Mouse (Mus musculus) right cerebral cortex, postnatal 25 days (tissue): Measurements from ENCODE around the gene Brd2.
"Not testable (repeated sequence)": the region's sequence is repeated elsewhere in the genome, so short reads cannot be mapped to it uniquely, and the experiment has no call there.

ENCODE experiments used
- DNase-seq: peaks from one replicate; pipeline ENCODE4 v3.0.0; 2022

Gene Brd2

DNA sequence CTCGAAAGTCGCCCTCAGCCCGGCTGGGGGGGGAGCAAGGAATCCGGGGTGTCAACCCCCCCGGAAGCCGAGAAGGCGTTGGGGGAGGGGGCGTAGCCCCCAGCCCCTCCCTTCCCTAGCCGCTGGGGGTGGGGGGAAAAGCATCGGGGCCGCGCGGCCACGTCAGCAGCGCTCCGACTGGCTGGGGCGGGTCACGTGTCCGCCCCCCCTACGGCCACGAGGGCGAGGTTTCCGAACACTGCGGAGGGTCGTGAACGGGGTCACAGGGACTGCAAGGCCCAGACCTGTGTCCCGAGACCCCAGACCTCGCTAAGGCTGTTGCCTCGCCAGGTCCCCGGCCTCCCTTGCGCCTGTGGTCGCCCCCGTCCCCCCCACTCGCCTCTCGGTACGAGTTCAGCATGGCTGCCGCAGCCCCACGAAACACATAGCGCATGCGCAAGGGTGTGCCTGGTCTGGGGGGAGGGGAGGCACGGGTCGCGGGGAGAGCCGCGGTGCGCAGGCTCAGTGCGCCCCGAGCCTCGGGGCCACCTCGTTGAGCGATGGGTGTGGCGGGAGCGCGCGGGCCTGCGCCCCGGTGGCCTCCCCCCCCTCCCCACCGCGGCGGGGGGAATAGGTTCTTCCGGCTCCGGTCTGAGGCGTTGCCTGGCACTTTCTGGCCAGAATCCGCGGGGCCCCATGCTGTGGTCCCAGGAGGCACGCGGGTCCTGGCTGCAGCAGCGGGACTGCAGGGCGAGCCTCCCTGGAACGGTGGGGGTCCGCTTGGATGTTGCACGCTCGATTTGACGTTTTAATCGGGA lies at the start of gene Brd2:
Gene Brd2, minus strand, starts transcription at position 447 of the 797 bp plus-strand sequence.
- peak; percentile 98 for DNase-seq

- peak; percentile 52 for DNase-seq
Observed at GRCm38 (mm10) chr17:34170877-34171498, 48.6 kb upstream of the Brd2 start.

- DNase-seq = no peak
Observed at GRCm38 (mm10) chr17:34170487-34170876, 48.0 kb upstream of the Brd2 start.

DNA sequence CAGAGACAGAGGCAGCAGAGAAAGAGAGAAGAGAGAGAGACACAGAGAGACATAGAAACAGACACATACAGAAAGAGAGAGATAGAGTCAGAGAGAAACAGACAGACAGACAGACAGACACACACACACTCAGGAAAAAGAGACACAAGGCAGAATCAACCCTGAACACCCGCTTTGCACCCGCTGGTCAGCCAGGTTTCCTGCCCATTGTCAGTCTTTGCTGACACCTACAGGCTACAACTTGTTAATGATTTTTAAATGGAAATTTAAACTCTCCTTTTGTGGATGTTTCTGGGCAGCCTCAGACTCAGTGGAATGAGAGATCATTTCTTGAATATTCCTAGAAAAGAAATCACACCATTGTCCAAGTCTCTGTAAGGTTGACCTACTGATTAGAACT lies 46.8 kb upstream of the Brd2 start:
- no peak for DNase-seq

DNA sequence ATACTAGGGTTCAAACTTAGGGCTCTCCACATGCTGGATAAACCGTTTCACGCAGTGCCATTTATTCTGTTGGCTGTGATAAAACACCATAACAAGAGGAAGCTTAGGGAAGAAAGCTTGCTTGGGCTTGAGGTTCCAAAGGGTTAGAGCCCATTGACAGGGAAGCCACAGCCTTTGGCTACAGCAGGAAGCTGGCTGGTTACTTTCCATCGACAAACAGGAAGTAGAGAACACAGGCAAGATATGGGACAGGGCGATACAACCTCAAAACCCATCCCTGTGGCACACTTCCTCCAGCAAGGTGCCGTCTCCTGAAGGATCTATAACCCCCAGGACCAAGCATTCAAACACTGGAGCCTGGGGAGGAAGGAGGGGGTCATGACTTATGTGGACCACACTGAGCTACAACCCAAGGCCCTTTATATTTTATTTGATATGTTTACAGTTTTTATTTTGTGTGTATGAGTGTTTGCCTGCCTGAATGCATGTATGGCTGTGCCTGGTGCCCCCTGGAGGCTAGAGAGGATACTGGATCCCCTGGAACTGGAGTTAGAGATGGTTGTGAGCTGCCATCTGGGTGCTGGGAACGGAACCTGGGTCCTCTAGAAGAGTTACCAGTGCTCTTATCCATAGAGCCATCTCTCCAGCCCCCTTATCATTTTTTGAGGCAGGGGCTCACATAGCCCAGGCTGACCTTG lies 42.7 kb upstream of the Brd2 start:
- DNase-seq = no peak

GRCm38 (mm10) chr17:34164202-34164895 lies 41.9 kb upstream of the Brd2 start:
- no peak for DNase-seq

- DNase-seq = no peak
Observed at GRCm38 (mm10) chr17:34155534-34155933, 33.1 kb upstream of the Brd2 start.

GRCm38 (mm10) chr17:34152923-34153322 lies 30.5 kb upstream of the Brd2 start, which contains the start of gene H2-DMb1:
TSS of gene H2-DMb1 (plus strand) at chr17:34153072.
- no peak for DNase-seq

- DNase-seq = no peak
Observed at GRCm38 (mm10) chr17:34144960-34145371, 22.5 kb upstream of the Brd2 start.

DNA sequence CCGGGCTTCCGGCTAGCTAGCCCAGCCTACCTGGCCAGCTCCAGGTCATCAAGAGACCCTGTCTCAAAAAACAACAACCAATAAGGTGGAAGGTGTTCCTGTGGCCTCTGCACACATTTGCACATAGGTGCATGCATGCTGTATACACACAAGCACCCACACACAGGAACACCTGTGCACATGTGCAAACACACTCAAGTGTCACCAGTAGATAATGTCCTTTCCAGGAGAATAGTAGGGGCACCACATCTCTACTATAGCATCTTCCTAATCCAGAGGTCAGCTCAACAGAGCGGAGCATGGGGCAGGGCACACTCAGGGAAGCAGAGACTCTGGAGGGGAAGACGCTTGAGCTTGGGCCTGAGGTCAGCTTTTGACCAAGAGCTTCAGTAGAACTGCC lies 21.8 kb upstream of the Brd2 start:
- not testable (repeated sequence) for DNase-seq

GRCm38 (mm10) chr17:34143461-34143860 lies 21.0 kb upstream of the Brd2 start:
- no peak for DNase-seq

DNA sequence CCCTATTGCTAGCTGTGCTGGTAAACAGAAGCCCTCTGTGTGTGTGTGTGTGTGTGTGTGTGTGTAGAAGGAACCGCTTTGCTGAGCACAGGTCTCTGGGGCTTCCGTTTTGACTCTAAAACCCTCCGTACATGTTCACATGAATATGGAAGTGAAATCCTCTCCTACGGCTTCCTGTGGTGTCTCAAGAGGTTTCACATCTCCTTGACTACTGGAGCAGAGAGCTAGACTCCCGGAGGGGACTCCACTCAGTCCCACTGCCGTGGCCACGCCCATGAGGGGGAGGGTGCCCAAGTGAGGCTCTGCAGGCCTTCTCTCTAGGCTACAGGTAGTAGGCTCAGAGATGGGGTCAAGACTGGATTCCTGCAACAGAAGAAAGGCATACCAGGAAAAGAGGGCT lies 20.6 kb upstream of the Brd2 start, which contains the start of gene H2-DMb2:
Gene H2-DMb2, plus strand, starts transcription at position 275 of the 400 bp plus-strand sequence.
- no peak for DNase-seq

DNA sequence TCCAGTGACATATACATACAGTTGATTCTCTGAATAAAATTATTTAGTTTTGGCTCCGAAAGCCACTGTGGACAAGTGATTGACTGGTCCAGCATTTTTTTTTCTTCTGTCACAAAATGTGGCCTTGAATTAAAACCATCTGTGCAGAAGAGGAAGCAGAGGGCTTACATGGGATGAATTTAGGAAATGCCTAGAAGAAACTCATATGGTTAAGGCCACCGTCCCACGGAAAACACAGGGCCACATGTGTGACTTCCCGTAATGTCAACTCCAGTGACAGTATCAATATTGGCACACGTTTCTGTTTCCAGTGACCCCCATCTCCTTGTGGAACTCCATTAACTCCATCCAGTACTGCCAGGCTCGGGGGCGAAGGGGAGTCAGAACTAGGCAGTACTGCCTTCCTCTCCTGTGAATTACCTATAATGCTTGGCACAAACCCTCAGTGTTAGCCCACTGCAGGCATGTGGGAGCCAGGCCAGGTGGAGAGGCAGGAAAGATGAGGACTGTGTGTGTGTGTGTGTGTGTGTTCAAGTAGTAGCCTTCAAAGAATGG lies 20.1 kb upstream of the Brd2 start:
- DNase-seq = no peak

- DNase-seq = peak; percentile 40
Observed at GRCm38 (mm10) chr17:34141448-34141847, 19.0 kb upstream of the Brd2 start.

GRCm38 (mm10) chr17:34140240-34140639 lies 17.8 kb upstream of the Brd2 start:
- DNase-seq = no peak

DNA sequence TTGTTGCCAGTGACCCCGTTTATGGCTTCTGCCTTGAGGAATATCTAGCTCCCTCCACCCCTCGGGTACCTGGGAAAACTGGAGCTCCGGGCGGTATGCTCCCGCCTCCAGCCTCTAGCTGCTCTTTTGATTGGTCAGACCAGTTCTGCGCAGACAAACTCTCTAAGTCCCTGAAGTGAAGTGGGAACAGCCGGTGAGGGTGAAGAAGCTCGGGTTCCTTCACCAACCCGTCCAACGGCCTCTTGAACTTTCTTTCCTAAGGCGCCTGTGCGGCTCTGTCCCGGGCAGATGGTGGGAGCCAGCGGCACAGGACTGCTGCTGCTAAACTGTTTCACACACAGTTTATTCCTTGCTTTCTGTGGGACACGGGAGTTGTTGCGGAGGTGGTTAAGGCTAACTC lies 17.0 kb upstream of the Brd2 start:
- no peak for DNase-seq

DNA sequence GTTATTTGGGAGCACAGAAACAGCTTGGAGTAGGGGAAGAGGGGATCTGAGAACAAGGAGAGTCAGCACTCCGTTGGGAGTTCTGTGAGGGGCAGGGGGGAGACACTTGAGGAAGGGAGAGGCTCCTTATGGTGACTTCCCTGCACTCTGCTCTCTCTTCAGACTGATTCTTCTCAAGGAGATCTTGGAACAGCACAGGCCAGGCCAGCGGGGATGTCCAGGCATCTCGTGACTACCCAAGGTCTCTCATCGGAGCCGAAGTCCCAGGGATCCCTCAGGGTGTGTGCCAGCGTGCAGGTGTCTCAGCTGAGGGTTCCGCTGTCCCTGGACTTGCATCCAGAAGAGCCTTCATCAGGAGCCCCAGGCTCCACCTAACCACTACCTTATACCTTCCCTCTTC lies 16.2 kb upstream of the Brd2 start:
- no peak for DNase-seq

GRCm38 (mm10) chr17:34137601-34138000 lies 15.2 kb upstream of the Brd2 start:
- DNase-seq = no peak

DNA sequence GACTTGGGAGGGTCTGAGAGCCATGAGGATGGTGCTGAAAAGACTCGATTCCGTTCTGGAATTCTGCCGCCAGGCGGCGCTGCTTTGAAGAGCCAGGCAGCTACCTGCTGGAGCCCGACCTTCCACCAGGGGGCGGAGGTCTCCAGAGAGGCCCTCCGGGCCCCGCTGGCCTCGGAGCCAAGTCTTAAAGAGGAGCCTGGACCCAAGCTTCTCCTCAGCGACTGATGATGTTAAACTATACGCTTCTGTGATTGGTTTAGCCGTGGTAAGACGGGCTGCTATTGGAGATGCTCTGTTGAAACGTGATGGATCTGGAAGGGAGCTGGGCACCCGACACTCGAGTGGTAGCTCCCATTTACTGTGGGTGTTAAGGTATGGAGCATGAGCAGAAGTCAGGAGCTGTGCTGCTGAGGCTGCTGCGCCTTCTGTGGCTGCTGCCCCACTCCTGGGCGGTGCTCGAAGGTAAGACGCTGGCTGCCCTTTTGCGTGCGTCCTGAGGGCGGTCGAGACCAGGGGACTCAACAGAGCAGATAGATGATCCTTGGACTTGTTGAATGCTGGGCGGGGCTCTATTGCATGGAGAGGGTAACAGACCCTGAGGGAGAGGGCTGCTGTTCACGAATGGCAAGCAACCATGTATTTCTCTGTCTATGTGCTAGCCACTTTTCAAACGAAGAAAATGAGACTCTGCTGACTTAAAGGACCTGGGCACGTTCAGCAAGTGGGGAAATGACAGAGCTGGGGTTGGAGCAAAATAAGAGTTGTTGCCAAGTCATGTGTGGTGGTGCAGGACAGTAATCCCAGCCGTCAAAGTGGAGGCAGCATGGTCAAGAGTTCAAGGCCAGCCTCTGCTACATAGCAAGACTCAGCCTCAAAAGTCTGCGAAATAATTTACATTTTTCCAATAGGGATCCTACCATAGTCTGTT lies 13.1 kb upstream of the Brd2 start:
- DNase-seq = peak; percentile 95

GRCm38 (mm10) chr17:34134451-34134850 lies 12.0 kb upstream of the Brd2 start:
- no peak for DNase-seq

DNA sequence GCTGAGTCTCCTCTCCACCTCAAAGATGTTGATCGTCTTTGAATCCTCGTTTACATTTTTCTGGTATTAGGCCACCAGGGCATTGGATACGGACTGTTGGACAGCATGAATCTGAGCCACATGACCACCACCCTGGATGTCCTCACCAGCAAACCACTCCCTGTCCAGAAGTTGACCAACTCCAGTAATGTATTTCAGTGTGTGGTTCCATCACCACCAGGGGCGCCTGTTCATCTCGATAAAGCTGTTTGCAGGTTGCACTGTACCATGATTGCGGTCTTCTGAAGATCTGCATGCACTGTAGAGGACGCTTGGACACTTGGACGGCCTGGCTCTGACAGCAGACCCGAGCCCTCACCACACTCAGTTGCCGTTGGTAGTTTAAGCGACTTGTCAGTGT lies 10.9 kb upstream of the Brd2 start:
- no peak for DNase-seq

GRCm38 (mm10) chr17:34131911-34132310 lies 9.5 kb upstream of the Brd2 start:
- no peak for DNase-seq
